Mouse (Mus musculus) left cerebral cortex, postnatal 36 days (tissue): Measurements from ENCODE around the gene Lsm12. TPM values are rescaled to one million over a fixed set of nuclear protein-coding genes. Genes with fewer than 3 reads are reported as not detected.

Source experiments
- DNase-seq, 2 experiments: peaks; one replicate each; pipeline ENCODE4 v3.0.0; 2021 to 2022; ENCODE audit warnings: low spot score in 2 of 2, mixed read lengths in 1 of 2
- intact Hi-C: fragments of 180-260 bp; cut with DNase I; formaldehyde crosslinking; loops from one replicate; pipeline ENCODE4 v1.15.1; 2025
- total RNA-seq, 2 experiments: library from RNA; stranded (reverse); gene quantifications; 2 replicates each; pipeline ENCODE4 v1.2.3; 2021

The Lsm12 gene
- total RNA-seq, result 10 to 100 TPM; 58.0 to 58.7 TPM

DNA sequence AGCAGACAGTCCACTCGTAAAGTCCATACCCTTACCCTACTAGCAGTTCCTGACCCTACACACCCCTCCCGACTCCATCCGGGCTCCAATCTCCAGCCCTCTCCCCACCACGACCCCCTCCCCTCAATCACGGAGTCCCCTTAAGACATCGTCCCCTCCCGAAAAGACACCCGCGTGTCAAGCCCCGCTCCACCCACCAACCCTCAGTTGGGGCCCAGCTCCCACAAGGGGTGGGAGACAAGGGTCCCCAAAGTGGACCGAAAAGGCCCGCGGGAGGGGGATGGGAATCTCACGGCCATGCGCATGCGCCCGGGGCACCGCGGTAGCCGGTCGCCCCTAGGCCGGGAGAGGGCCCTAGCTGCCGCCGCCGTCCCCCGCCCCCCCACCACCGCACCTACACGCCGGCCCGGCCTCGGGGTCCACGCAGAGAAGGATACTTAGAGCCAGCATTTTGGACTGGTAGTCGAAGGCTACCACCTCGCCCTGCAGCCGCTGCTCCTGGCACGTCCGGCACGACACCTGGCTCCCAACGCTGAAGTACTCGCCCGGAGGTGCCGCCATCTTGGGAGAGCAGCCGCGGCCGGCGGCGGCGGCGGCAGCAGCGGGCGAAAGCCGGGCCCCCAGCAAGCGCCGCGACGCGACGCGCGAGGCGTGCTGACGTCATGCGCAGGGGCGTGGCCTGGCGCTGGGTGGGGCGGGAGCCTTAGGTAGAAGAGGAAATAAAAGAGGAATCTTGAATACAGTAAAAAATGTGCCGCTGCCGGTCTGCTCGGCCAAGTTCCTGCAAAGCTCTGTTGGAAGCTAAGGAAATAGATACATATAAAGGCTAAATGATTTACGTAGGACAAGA lies at the start of gene Lsm12:
Gene Lsm12 (minus strand): TSS at position 651 of the 850 bp plus-strand sequence.
- DNase-seq, result peak; percentile 92 to 93
- intact Hi-C loops, result loop anchor here (5.0 kb wide), 1 partner anchor 42 kb away; no protein-coding TSS in a partner anchor

DNA sequence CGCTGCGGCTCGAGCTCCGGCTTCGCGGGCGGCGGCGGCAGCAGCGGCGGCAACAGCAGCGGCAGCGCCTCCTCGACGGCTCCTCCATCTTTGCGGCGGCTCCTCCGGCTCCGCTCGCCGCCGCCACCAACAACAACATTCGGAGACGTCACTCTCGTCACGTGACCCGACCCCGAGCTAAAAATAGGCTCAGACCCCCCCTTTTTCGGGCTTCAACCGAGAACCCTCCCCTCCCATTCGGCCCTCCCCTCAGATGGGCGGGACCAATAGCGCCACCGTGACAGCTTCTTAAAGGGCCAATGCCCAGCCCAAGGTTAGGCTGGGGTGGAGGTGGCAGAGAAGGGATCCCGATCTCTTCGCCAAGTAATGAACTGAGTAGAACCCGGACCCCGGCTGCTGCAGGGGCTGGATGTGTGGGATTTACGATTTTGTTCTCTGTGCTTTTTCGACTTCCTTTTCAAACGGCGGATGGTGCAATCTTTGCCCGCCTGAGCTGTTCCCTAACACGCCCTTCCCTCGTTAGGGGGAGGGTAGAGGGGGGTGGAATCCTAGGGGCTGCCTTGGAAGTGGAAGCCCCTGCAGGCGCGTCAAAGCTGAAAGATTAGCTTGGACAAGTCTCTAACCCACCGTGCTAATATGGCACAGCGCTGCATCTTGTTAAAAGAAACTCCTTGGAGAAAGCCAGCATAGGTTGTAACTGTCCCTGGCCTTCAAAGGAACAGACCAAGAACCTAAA lies 45.1 kb upstream of the Lsm12 start, which contains the start of gene Hdac5:
Gene Hdac5 (minus strand): TSS at position 161 of the 736 bp plus-strand sequence.
- intact Hi-C loops, result loop anchor here (1.0 to 2.0 kb wide), 2 partner anchors 13 to 15 kb away; no protein-coding TSS in a partner anchor
- peak; percentile 95 to 96 for DNase-seq

DNA sequence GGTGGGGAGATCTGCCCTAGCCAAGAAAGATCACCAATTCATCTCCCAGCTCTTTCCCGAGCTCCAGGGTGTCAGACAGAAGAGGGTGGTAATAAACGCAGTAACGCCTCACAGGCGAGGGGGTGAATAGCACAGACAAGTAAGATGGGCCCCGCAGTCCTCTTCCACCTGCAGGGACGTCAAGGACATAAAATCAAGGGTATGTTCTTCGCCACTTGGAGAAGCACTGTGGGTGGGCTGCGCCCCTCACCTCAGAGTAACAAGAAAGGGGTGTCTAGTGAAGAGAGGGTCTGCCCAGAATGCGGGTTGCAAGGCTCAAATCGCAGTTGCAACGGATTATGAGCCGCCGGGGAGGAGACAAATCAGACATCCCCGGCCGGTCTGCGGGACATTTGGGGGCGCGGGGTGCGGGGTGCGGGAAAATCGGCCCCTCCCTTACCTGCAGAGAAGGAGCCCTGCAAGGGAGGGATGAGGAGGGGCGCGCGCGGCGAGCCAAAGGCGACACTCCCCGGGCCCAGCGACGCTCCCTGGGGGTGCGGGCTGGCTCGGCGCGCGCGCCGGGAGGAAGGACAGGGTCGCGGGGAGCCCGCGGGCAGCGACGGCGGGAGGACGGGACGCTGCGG lies 44.3 kb upstream of the Lsm12 start:
- intact Hi-C loops, result loop anchor here (5.0 kb wide), 1 partner anchor 42 kb away; the partner anchor contains the start of genes G6pc3 and Lsm12
- peak in 1 of 2 experiments; percentile 44 for DNase-seq

DNA sequence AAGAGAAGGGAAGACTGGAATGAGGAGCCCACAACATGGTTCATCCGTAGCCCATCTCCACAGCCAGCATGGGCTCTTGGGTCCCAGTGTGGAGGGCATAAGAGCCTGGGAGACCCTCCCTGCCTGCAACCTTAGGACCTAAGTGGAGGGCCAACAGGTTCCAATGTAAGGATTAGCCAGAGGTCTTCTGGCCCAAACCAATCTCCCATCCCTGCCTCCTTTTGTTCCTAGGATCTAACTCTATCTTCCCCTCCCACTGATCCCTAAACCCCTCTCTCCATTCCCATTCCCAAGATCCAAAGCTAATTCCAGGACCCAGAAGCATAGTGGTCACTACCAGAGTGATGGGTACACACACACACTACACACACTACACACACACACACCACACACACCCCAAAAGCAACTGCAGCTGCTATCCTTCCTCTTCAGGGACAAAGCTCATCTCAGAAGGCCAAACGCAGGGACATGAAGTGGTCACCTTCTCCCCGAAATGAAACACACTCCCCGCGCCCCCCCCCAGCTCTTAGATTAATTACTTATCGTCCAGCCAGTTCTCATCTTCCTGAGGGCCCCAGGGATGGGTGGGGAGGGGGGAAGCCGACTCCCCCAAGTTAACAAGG lies 43.7 kb upstream of the Lsm12 start:
- intact Hi-C loops, result loop anchor here (5.0 kb wide), 1 partner anchor 41 kb away; the partner anchor contains the start of genes G6pc3 and Lsm12
- no peak for DNase-seq

DNA sequence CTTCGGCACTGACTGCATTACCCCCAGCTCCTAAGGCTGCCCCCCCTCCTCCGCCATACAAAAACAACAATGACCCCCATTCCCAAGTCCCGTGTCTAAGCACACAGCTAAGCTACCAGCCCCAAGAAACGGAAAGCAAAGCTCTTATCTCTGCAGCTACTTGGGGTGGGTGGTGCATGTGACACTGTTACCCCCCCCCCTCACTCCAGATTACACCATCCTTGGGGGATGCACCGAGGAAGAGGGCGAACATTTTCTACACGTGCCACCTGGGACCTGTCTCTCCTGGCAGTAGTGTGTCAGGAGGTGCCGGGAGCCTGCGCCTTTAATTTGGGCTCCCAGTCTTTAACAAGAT lies 43.1 kb upstream of the Lsm12 start:
- no peak for DNase-seq
- intact Hi-C loops, result loop anchor here (5.0 kb wide), 1 partner anchor 41 kb away; the partner anchor contains the start of genes G6pc3 and Lsm12

DNA sequence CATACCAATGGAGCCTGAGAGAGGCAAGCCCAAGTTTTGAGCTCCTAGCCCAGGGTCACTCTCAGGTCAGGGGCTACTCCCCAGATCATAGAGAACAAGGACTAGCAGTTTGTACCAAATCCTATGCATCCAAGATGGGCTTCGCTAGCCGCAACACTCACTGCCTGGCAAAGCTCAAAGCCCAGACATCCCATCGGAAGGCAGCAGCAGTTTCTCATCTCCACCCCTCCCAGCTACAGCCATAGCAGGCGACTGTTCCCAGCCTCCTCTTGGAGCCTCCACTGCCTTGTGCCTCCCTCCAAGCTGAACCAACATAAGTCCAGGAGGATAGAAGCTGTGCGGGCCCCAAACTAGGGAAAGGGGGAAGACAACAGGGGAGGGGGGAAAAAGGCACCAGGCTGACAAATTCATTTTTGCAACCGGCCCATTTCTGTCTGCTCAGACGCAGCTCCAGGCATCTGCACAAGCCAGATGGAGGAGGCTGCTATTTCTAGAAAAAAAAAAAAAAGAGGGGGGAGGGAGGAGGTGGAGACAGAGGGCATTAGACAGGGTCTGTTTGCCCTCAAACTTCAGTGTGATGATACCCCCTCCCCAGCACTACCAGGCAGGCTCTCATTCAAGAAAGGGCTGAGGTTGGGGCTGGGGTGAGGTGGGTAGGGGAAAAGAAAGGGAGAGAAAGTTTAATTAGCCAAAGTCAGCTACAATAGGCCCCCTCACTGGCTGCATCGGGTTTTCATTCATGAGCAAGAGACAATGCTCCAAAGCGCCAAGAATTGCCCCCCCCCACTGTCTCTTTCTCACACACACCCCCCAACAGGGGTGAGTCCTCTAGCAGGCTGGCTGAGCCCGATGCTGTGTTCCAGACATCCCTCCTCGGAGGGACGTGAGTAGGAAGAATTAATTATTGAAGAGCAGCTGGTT lies 42.4 kb upstream of the Lsm12 start:
- no peak for DNase-seq
- intact Hi-C loops, result loop anchor here (5.0 kb wide), 1 partner anchor 40 kb away; the partner anchor contains the start of genes G6pc3 and Lsm12

DNA sequence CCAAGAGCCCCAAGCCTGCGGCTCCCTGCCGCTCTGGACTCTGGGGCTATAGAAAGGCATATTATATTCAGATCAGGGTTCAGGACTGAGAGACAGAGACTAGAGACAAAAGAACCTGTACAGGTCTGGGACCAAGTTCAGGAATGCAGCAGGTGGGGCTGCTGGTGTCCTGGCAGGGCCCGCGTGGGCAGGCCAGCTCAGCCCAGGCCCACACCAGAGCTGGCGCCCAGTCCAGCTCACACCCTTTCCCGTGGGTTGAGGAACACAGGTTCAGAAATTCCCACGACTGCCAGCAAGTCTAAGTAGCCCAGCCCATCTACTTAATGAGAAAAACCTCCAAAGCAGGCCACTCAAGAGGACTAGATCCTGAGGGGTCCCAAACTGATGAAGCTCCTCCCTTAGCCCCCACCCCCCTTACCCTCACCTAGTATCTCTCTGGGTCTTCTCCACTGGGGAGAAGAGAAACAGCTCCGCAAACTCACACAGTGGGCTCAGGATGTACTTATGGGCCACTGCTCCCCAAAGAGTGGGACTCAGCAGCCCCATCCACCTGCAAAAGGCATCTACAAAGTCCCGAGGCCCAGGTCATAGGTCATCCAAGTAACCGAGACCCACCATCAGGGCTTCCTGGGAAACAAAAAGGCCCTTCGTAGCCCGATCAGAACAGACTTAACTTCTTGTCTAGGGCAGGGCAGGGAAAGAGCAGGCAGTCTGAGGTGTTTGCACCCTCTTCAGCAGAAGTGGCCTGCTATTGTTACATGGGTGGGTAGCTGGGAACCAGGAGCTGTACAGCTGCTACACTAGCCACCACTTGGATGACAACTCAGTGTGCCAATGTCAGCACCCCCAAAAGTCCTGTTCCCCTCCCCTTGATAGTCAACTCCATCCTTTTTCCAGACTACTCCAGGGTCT lies 41.2 kb upstream of the Lsm12 start:
- intact Hi-C loops, result loop anchor here (5.0 kb wide), 1 partner anchor 39 kb away; the partner anchor contains the start of genes G6pc3 and Lsm12
- DNase-seq, result no peak

DNA sequence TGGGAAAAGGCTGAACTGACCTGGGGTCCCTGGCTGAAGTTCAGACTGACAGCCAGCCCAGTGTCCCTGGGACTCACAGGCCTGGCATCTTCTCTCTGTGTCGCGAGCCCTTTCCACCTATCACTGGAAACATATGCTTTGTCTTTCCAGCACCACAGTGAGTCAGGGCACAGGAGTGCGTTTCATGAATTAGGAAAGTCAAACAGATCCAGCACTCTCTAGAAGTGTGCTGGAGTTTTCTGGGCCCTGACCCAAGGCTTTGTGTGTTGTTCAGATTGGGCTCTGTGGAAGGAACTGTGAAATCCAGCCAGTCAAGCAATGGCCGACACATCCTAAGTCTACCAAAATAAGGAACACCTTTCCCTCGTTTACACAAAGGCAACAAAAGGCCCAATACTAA lies 40.1 kb upstream of the Lsm12 start:
- no peak for DNase-seq
- intact Hi-C loops, result loop anchor here (5.0 kb wide), 1 partner anchor 38 kb away; the partner anchor contains the start of genes G6pc3 and Lsm12

DNA sequence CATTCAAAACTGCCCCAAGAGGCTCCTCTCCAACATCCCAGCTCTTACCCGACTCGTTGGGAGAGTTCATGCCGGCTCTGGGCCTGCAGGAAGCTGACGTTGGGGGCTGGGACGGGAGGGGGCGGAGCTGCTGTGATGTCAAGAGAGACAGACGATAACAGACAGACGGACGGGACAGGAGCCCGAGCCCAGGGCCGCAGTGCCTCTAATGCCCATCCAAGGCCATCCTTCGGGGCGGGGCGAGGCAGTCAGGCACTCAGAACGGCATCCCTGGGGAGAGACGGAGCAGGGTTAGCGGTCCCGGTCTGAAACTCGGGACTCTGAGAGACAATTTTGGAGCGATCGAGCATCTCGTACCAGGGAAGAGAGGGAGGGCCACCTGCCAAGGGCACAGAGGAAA lies 39.6 kb upstream of the Lsm12 start:
- intact Hi-C loops, result loop anchor here (5.0 kb wide), 1 partner anchor 37 kb away; the partner anchor contains the start of genes G6pc3 and Lsm12
- no peak for DNase-seq

DNA sequence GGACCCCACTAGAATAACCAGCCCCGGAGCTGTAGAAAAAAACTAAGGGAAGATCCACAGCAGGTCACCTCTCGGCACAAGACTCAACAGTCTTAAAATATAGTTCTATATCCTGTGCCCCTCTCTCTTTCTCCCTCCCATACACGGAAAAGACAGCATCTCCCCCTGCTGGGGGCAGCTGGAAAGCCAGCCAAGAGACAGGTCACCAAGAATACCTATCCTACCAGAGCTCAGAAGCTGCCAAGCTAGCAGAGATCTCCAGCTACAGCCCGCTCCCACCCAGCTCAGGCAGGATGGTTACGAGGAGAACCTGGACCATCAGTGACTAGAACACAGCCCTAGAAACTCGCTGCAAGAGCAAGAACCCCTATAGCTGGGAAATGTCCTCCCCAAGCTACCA lies 38.1 kb upstream of the Lsm12 start:
- no peak for DNase-seq
- intact Hi-C loops, result no loop called here

DNA sequence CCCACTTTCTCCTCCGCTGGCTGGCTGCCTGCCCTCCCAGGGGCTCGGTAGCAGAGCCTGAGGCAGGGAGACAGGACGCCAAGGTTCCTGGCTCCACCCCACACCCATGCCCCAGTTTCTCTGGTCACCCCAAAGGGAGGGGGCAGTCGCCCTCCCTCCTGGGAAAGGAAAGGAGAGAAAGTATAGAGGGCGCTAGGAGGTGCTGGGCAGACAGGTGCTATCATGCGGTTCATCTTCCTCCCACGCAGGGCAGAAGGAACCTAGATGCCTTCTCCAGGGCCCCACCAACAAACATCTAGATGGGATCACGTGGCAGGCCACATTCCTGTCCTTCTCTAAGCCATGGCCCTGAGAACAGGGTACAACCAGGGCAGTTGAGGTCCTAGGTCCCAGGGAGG lies 36.9 kb upstream of the Lsm12 start:
- no peak for DNase-seq
- intact Hi-C loops, result no loop called here

DNA sequence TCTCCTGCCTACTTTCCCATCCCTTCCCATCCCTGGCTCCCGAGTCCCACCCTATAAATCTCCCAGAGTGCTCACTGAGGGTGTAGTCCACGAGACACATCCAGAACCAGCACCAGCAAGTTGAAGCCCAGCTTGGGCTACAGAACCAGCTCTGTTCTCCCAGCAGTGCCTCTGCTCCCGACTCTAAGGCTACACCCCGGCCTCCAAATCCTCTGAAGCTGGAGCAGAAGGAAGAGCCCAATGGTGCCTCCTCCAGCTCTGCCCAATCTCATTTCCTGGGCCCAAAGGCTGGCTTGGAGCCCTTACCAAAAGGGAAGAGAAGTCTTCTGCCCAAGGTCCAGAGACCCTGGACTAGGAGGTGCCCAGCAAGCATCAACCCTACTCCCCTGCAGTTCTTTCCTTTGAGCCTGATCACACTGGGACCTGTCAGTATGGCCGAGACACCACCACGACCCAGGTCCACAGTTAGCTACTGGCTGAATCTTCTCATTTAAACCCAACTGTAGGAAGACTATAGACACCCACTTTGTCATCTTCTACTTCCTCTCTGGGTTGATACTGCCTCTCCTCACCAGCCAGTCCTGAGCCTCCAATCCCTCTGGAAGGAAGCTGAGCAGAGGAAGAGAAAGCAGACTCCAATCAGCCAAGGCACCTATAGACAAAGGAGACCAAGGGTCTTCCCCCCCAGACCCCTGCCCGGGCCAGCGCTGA lies 36.3 kb upstream of the Lsm12 start:
- DNase-seq, result no peak
- intact Hi-C loops, result no loop called here

DNA sequence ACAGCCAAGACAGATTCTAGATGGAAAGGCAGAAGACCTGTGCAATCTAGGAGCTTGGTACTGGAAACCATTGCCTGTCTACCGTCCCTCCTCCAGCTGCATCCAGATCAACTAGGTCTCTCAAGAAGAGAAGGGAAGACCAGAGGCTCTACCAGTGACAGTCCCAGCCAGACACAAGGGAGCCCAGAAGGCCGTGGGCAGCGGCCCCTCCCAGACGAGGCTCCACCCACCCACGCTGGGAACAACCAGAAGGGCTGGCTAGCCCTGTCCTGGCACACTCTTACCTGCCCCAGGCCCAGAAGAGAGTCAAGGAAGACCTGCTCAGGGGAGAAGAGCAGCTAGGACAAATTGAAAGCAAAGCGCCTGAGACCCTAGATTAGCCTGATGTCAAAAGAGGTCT lies 35.4 kb upstream of the Lsm12 start:
- intact Hi-C loops, result no loop called here
- no peak for DNase-seq

DNA sequence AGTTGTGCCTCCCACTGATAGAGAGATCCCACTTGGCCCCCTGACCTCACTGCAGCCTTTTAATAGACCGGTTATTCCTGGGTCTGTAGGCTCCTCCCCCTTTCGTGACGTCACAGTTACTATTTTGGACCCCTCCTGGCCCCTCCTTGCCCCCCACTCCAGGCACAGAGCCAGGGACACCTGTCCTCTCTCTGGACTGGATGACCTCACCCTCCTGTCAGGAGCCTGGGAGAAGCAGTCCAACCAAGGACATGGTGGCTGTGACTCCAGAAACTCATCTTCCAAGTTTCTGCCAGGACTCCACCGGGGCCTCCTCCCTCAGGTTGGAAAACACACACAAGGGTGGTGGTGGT lies 34.9 kb upstream of the Lsm12 start:
- intact Hi-C loops, result no loop called here
- no peak for DNase-seq

DNA sequence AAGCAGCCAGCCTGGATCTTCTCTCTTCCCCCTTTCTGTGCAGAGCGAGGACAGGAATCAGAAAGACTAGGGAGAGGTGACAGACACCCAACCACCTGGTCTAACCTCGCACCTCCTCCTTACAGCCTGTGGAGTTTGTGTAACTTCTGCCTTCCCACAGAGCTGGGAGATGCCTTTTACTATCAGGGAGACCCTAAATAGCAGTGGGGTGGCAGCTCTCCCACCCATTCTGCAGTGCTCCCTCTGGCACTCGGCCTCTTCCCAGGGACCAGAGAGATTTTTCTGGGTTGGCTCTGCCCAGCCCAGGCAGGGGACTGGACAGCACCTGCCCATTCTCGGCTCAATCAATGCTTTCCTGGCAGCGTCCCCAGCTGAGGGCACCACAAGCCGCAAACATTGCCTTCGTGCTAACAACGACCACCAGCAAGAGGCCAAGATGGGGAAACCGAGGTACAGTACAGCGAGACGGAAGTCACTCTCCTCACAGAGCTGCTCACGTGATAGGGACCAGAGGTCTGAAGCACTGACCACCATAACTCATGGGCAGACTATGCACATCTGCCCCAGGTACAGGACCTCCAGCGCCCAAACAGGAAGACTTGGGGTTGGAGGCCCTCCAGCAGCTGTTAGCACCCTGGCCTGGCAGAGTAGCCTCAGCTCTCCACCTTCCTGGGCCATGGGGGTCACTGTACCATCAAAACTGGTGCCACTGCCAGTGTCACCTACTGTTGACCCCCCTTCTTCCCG lies 34.3 kb upstream of the Lsm12 start:
- no peak for DNase-seq
- intact Hi-C loops, result no loop called here

DNA sequence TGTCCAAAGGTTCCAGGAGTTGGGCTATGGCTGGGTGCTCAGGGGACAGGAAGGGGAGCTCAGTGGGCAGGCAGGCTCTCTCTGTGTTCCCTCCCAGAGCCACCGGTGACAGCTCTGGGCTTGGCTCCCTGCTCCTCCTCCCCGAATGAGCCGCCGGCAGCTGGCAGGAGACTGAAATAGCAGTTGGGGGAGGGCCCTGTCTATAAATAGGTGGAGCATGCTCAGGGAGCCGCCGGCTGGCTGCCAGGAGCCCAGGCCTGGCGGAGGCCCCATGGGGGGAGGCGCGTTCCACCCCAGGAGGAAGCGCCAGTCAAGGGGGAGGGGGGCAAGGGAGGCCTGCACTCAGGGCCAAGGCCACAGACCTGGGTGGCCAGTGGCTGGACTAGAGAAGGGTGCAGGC lies 33.7 kb upstream of the Lsm12 start:
- intact Hi-C loops, result no loop called here

More for the DNA sequence above, 33.7 kb upstream of the Lsm12 start:
- peak; percentile 95 to 96 for DNase-seq
